Mouse (Mus musculus) cerebellum, adult 9-10 months (tissue): ENCODE data around the gene Ints5.
"Not testable (repeated sequence)": the region's sequence is repeated elsewhere in the genome, so short reads cannot be mapped to it uniquely, and the experiment has no call there.

Experiments
- DNase-seq: peaks from one replicate; pipeline ENCODE4 v3.0.0; 2022

Ints5 gene

GRCm38 (mm10) chr19:8892829-8893766, at the start of gene Ints5:
Gene Ints5, plus strand, starts transcription at chr19:8893005.
- peak; percentile 84 for DNase-seq

GRCm38 (mm10) chr19:8844371-8845129, 48.3 kb upstream of the Ints5 start:
- DNase-seq: peak; percentile 85

GRCm38 (mm10) chr19:8848356-8848755, 44.4 kb upstream of the Ints5 start:
- no peak for DNase-seq

GRCm38 (mm10) chr19:8850402-8850901, 42.4 kb upstream of the Ints5 start, which contains the start of gene Lrrn4cl:
Gene Lrrn4cl, plus strand, starts transcription at chr19:8850768.
- peak; percentile 19 for DNase-seq

- DNase-seq: peak; percentile 10
Measured at GRCm38 (mm10) chr19:8851639-8852038, 41.2 kb upstream of the Ints5 start.

GRCm38 (mm10) chr19:8852236-8852928, 40.4 kb upstream of the Ints5 start:
- no peak for DNase-seq

GRCm38 (mm10) chr19:8853117-8853516, 39.7 kb upstream of the Ints5 start:
- no peak for DNase-seq

GRCm38 (mm10) chr19:8857689-8858088, 35.1 kb upstream of the Ints5 start:
- DNase-seq: peak; percentile 27

- no peak for DNase-seq
Measured at GRCm38 (mm10) chr19:8859018-8859417, 33.8 kb upstream of the Ints5 start.

- no peak for DNase-seq
Measured at GRCm38 (mm10) chr19:8864265-8864664, 28.5 kb upstream of the Ints5 start.

GRCm38 (mm10) chr19:8870381-8870780, 22.4 kb upstream of the Ints5 start:
- not testable (repeated sequence) for DNase-seq

- DNase-seq: no peak
Measured at GRCm38 (mm10) chr19:8870838-8871237, 22.0 kb upstream of the Ints5 start.

GRCm38 (mm10) chr19:8871267-8872186, 21.3 kb upstream of the Ints5 start, which contains the start of gene Ubxn1:
Gene Ubxn1, plus strand, starts transcription at chr19:8871496.
- peak; percentile 98 for DNase-seq

GRCm38 (mm10) chr19:8872266-8872840, 20.5 kb upstream of the Ints5 start:
- DNase-seq: no peak

GRCm38 (mm10) chr19:8875031-8875430, 17.8 kb upstream of the Ints5 start:
- no peak for DNase-seq

GRCm38 (mm10) chr19:8880311-8881033, 12.3 kb upstream of the Ints5 start, which contains the start of gene Uqcc3:
Gene Uqcc3, minus strand, starts transcription at chr19:8880923.
- DNase-seq: peak; percentile 92

GRCm38 (mm10) chr19:8881034-8881392, 11.8 kb upstream of the Ints5 start:
- no peak for DNase-seq

GRCm38 (mm10) chr19:8883616-8884015, 9.2 kb upstream of the Ints5 start, which contains the start of the genes Lbhd1 and Gm49403:
Gene Lbhd1, plus strand, starts transcription at chr19:8883732.
Gene Gm49403, plus strand, starts transcription at chr19:8883930.
- no peak for DNase-seq

- DNase-seq: no peak
Measured at GRCm38 (mm10) chr19:8886916-8887584, 5.8 kb upstream of the Ints5 start.
